33 mouse cellular contexts compared by ENCODE assay signal in the genomic region with DNA sequence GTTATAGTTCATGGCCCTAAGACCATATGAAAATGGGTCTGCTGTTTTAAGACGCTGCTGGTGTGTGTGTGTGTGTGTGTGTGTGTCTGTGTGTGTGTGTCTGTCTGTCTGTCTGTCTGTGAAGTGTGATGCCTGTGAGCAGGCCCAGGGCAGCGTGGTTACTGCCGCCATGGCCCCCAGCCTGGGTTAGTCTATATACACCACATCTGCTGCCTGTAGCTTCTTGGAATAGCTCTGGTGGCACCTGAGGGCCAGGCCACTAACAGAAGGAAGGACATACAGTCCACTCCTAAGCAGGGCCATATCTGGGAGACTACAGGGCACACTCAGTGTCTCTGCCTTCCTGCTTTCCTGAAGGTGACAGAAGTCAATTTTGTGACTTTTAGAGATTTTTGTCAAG.
"Had no signal": no experiment of that assay in that cellular context is flagged by ENCODE, and none has a peak within 500 bp of the region (broad histone marks: within the 10 kb centered on the region; RNA-seq: fewer than 3 reads in every experiment).

No protein-coding gene starts in this region.

- H3K27ac ChIP-seq: heart, embryonic 10.5 days; heart, embryonic 13.5 days; heart, embryonic 15.5 days; hindbrain, embryonic 10.5 days; hindbrain, embryonic 13.5 days; hindbrain, embryonic 14.5 days; hindbrain, embryonic 15.5 days; intestine, embryonic 15.5 days; kidney, embryonic 15.5 days; kidney, postnatal 0 days; layer of hippocampus, adult 2 months; left cerebral cortex, adult 2 months had no signal

- ATAC-seq: hindbrain, embryonic 16.5 days; inflammation-experienced regulatory T-cells, adult 6 months; intestine, embryonic 15.5 days; intestine, embryonic 16.5 days; intestine, postnatal 0 days had no signal

- H3K9ac ChIP-seq: heart, embryonic 13.5 days; heart, embryonic 15.5 days; hindbrain, embryonic 13.5 days; hindbrain, embryonic 14.5 days; hindbrain, embryonic 15.5 days; intestine, embryonic 15.5 days; kidney, embryonic 15.5 days had no signal

- H3K4me1 ChIP-seq: heart, embryonic 10.5 days; heart, embryonic 13.5 days; heart, embryonic 15.5 days; hindbrain, embryonic 10.5 days; hindbrain, embryonic 13.5 days; hindbrain, embryonic 15.5 days; intestine, embryonic 15.5 days; kidney, embryonic 15.5 days had no signal

- DNase-seq: heart, postnatal 10 days; heart, postnatal 14 days; heart, postnatal 36 days; heart, postnatal 4 days; kidney, adult 11 months; kidney, adult 18-20 months; kidney, adult 2 months; kidney, adult 8-10 months; kidney, adult 9 months; kidney, postnatal 10 days; kidney, postnatal 14 days; kidney, postnatal 25 days; kidney, postnatal 36 days; kidney, postnatal 4 days; layer of hippocampus, adult 9-11 months; layer of hippocampus, postnatal 36 days had no signal

- H3K27me3 ChIP-seq: heart, embryonic 13.5 days; heart, embryonic 15.5 days; hindbrain, embryonic 13.5 days; hindbrain, embryonic 15.5 days; intestine, embryonic 15.5 days; kidney, embryonic 15.5 days had no signal

- H3K4me2 ChIP-seq: heart, embryonic 11.5 days; heart, embryonic 13.5 days; heart, embryonic 15.5 days; hindbrain, embryonic 13.5 days; hindbrain, embryonic 14.5 days; hindbrain, embryonic 15.5 days; intestine, embryonic 15.5 days; kidney, embryonic 15.5 days had no signal

- H3K9me3 ChIP-seq: heart, embryonic 10.5 days; heart, embryonic 13.5 days; heart, embryonic 15.5 days; hindbrain, embryonic 10.5 days; hindbrain, embryonic 13.5 days; hindbrain, embryonic 15.5 days; intestine, embryonic 15.5 days; kidney, embryonic 15.5 days had no signal

- H3K4me3 ChIP-seq: heart, embryonic 10.5 days; heart, embryonic 13.5 days; heart, embryonic 15.5 days; hindbrain, embryonic 10.5 days; hindbrain, embryonic 13.5 days; hindbrain, embryonic 15.5 days; intestine, embryonic 15.5 days; kidney, embryonic 15.5 days; layer of hippocampus, adult 2 months; left cerebral cortex, adult 2 months had no signal
